Mouse (Mus musculus) MEL (cell line): ENCODE data around the gene Lman1l.

ENCODE experiments used
- BHLHE40 ChIP-seq: IDR thresholded peaks from 2 replicates; pipeline ENCODE4 v1.6.1; 2012; ENCODE audit warnings: low read depth, mild to moderate bottlenecking, inconsistent platforms, low read length, improper control_type of control experiment, borderline replicate concordance
- CHD1 ChIP-seq: IDR thresholded peaks from 2 replicates; pipeline ENCODE4 v1.6.1; 2012; ENCODE audit warnings: low read depth, mild to moderate bottlenecking, inconsistent platforms, low read length, improper control_type of control experiment
- CTCF ChIP-seq, 3 experiments: IDR thresholded peaks in 2 of 3; conservative IDR thresholded peaks in 1 of 3; 2 replicates each; pipeline ENCODE4 v1.5.1; 2011 to 2012; ENCODE audit warnings: low read length in 3 of 3, low read depth in 2 of 3, mild to moderate bottlenecking in 2 of 3, improper control_type of control experiment in 1 of 3, inconsistent platforms in 1 of 3, mixed read lengths in 1 of 3, moderate library complexity in 1 of 3; ENCODE audit not compliant: control insufficient read depth in 1 of 3, insufficient read depth in 1 of 3, poor library complexity in 1 of 3, severe bottlenecking in 1 of 3
- EP300 ChIP-seq, 2 experiments: IDR thresholded peaks; 2 replicates each; pipeline ENCODE4 v1.6.1; 2011; ENCODE audit warnings: improper control_type of control experiment in 2 of 2, low read length in 2 of 2, low read depth in 1 of 2, mild to moderate bottlenecking in 1 of 2
- GABPA ChIP-seq: IDR thresholded peaks from 2 replicates; pipeline ENCODE4 v1.6.1; 2012; ENCODE audit warnings: low read depth, mild to moderate bottlenecking, inconsistent platforms, low read length, improper control_type of control experiment, moderate library complexity
- HCFC1 ChIP-seq: IDR thresholded peaks from 2 replicates; pipeline ENCODE4 v1.6.1; 2012; ENCODE audit warnings: low read depth, mild to moderate bottlenecking, inconsistent platforms, low read length, improper control_type of control experiment, moderate library complexity
- MAFK ChIP-seq: IDR thresholded peaks from 2 replicates; pipeline ENCODE4 v1.6.1; 2011; ENCODE audit warnings: low read depth, mild to moderate bottlenecking, low read length, improper control_type of control experiment, borderline replicate concordance
- MEF2A ChIP-seq: IDR thresholded peaks from 2 replicates; pipeline ENCODE4 v1.6.1; 2014; ENCODE audit warnings: low read depth, mild to moderate bottlenecking, inconsistent platforms, low read length, improper control_type of control experiment; ENCODE audit not compliant: poor library complexity, insufficient replicate concordance, severe bottlenecking; ENCODE audit errors: extremely low read depth
- MYC ChIP-seq: IDR thresholded peaks from 2 replicates; pipeline ENCODE4 v1.6.1; 2011; ENCODE audit warnings: low read depth, mild to moderate bottlenecking, low read length, improper control_type of control experiment, moderate library complexity
- NRF1 ChIP-seq: IDR thresholded peaks from 2 replicates; pipeline ENCODE4 v1.6.1; 2014; ENCODE audit warnings: low read depth, mild to moderate bottlenecking, inconsistent platforms, low read length, improper control_type of control experiment, moderate library complexity; ENCODE audit not compliant: poor library complexity, insufficient read depth, severe bottlenecking
- POLR2A ChIP-seq, 2 experiments: IDR thresholded peaks; 2 replicates each; pipeline ENCODE4 v1.6.1; 2011 to 2012; ENCODE audit warnings: low read length in 2 of 2, mild to moderate bottlenecking in 2 of 2, control low read depth in 1 of 2, improper control_type of control experiment in 1 of 2, low read depth in 1 of 2, moderate library complexity in 1 of 2; ENCODE audit not compliant: control insufficient read depth in 1 of 2, insufficient read depth in 1 of 2, poor library complexity in 1 of 2
- POLR2AphosphoS2 ChIP-seq: IDR thresholded peaks from 2 replicates; pipeline ENCODE4 v1.6.1; 2011; ENCODE audit warnings: low read length, improper control_type of control experiment
- SMC3 ChIP-seq: IDR thresholded peaks from 2 replicates; pipeline ENCODE4 v1.6.1; 2011; ENCODE audit warnings: low read depth, low read length, improper control_type of control experiment
- USF1 ChIP-seq: IDR thresholded peaks from 2 replicates; pipeline ENCODE4 v1.6.1; 2014; ENCODE audit warnings: low read depth, mild to moderate bottlenecking, inconsistent platforms, low read length, improper control_type of control experiment, moderate library complexity

DNA sequence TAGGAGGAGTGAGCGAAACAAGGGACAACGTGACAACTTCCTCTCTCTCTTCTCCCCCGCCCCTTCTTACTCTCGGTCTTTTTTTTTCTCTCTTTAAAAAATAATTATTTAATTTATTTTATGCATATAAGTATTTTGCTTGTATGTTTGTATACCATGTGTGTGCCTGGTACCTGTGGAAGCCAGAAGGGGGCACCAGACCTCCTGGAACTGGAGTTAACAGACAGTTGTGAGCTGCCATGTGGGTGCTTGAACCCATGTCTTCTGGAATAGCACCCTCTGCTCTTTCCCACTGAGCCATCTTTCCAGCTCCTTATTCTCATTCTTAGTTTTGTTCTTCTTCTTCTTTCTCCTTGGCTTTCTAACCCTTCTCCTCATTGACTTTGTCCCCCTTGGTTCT is 38.4 kb upstream of the Lman1l start:
- TF ChIP-seq SMC3 (peak; percentile 32; the same call in 1 of the 2 replicates), GABPA (no peak), MYC (0 out of 2 replicates have a peak, but pooled peaks have one; percentile 33), MAFK (no peak), POLR2AphosphoS2 (no peak), HCFC1 (no peak), BHLHE40 (no peak), CTCF (IDR thresholded peaks at IDR 0.05 in 2 of 3, conservative IDR thresholded peaks at IDR 0.05 in 1 of 3; ENCODE audit: control insufficient read depth in 1 of 3, insufficient read depth in 1 of 3, low read depth in 2 of 3, low read length in 3 of 3, poor library complexity in 1 of 3, severe bottlenecking in 1 of 3) (peak; percentile 25 to 63 (median 55); a peak in 5 of 6 replicates), MEF2A (no peak), POLR2A (IDR thresholded peaks at IDR 0.05; ENCODE audit: control insufficient read depth in 1 of 2, insufficient read depth in 1 of 2, low read depth in 1 of 2, low read length in 2 of 2, poor library complexity in 1 of 2) (no peak), USF1 (no peak), EP300 (IDR thresholded peaks at IDR 0.05; ENCODE audit: low read depth in 1 of 2, low read length in 2 of 2) (no peak), CHD1 (no peak), NRF1 (no peak)
